Mouse (Mus musculus): ENCODE measurements at regions not wholly inside any gene's neighbourhood (a gene's known extent, or its start where the extent isn't known, plus 50 kb on each side); places are given as distances from the start of the nearest gene placed in this dataset.
"Not testable (repeated sequence)": the region's sequence is repeated elsewhere in the genome, so short reads cannot be mapped to it uniquely, and the experiment has no call there.

- WGBS = 60% methylated on average over 1 of the region's 1 CpGs
- H3K27me3 ChIP-seq (ENCODE audit: control insufficient read depth, insufficient read depth, low read length) = no peaks in the 10 kb centered on the region
These were observed 97.4 kb upstream of the Dock11 start for GRCm38 (mm10) chrX:35791273-35791672.

GRCm38 (mm10) chrX:35813206-35813605 is 75.4 kb upstream of the Dock11 start:
- Histone ChIP-seq H3K27ac (ENCODE audit: low read depth) (no peak overlapping the region), H3K36me3 (replicated peaks; ENCODE audit: control insufficient read depth, insufficient read depth, low read length) (no peaks in the 10 kb centered on the region), H3K9ac (replicated peaks; ENCODE audit: low read depth, low read length) (no peak overlapping the region), H3K4me1 (ENCODE audit: control insufficient read depth, insufficient read depth) (no peaks in the 10 kb centered on the region), H3K4me3 (ENCODE audit: low read depth, low read length) (no peak overlapping the region), H3K4me2 (ENCODE audit: low read depth, low read length) (no peak overlapping the region), H3K9me3 (replicated peaks; ENCODE audit: control insufficient read depth, low read length) (no peaks in the 10 kb centered on the region), H3K27me3 (ENCODE audit: control insufficient read depth, insufficient read depth, low read length) (no peaks in the 10 kb centered on the region)
- DNase-seq (ENCODE audit: low spot score) (no peak), ATAC-seq (ENCODE audit: insufficient read depth, low read depth) (no peak)
- WGBS = 34% methylated on average over 2 of the region's 2 CpGs
- TF ChIP-seq CTCF (IDR thresholded peaks at IDR 0.05; ENCODE audit: low read depth) (peak; percentile 27), EP300 (IDR thresholded peaks at IDR 0.05; ENCODE audit: low read depth) (no peak)

More at GRCm38 (mm10) chrX:35791273-35791672, 97.4 kb upstream of the Dock11 start:
- ATAC-seq (ENCODE audit: insufficient read depth, low read depth) = no peak
- Histone ChIP-seq H3K4me1 (ENCODE audit: control insufficient read depth, insufficient read depth) (no peaks in the 10 kb centered on the region), H3K4me3 (ENCODE audit: low read depth, low read length) (no peak overlapping the region), H3K9me3 (replicated peaks; ENCODE audit: control insufficient read depth, low read length) (no peaks in the 10 kb centered on the region), H3K4me2 (ENCODE audit: low read depth, low read length) (no peak overlapping the region), H3K9ac (replicated peaks; ENCODE audit: low read depth, low read length) (no peak overlapping the region), H3K36me3 (replicated peaks; ENCODE audit: control insufficient read depth, insufficient read depth, low read length) (no peaks in the 10 kb centered on the region), H3K27ac (ENCODE audit: low read depth) (no peak overlapping the region)
- TF ChIP-seq CTCF (IDR thresholded peaks at IDR 0.05; ENCODE audit: low read depth) = no peak
- TF ChIP-seq EP300 (IDR thresholded peaks at IDR 0.05; ENCODE audit: low read depth) = no peak
- DNase-seq (ENCODE audit: low spot score) = no peak

GRCm38 (mm10) chrX:35834411-35834810 is 54.2 kb upstream of the Dock11 start:
- not testable (repeated sequence) for H3K27ac ChIP-seq (ENCODE audit: low read depth); H3K36me3 ChIP-seq (replicated peaks; ENCODE audit: control insufficient read depth, insufficient read depth, low read length); H3K4me2 ChIP-seq (ENCODE audit: low read depth, low read length); H3K27me3 ChIP-seq (ENCODE audit: control insufficient read depth, insufficient read depth, low read length); H3K4me3 ChIP-seq (ENCODE audit: low read depth, low read length); H3K4me1 ChIP-seq (ENCODE audit: control insufficient read depth, insufficient read depth); H3K9me3 ChIP-seq (replicated peaks; ENCODE audit: control insufficient read depth, low read length); DNase-seq (ENCODE audit: low spot score); H3K9ac ChIP-seq (replicated peaks; ENCODE audit: low read depth, low read length); ATAC-seq (ENCODE audit: insufficient read depth, low read depth)
- peak; percentile 35 for TF ChIP-seq CTCF (IDR thresholded peaks at IDR 0.05; ENCODE audit: low read depth)
- 0% methylated on average over 2 of the region's 2 CpGs for WGBS

- Histone ChIP-seq H3K36me3 (replicated peaks; ENCODE audit: control insufficient read depth, insufficient read depth, low read length) (no peaks in the 10 kb centered on the region), H3K9me3 (replicated peaks; ENCODE audit: control insufficient read depth, low read length) (no peaks in the 10 kb centered on the region), H3K4me1 (ENCODE audit: control insufficient read depth, insufficient read depth) (no peaks in the 10 kb centered on the region), H3K4me2 (ENCODE audit: low read depth, low read length) (no peak overlapping the region), H3K9ac (replicated peaks; ENCODE audit: low read depth, low read length) (no peak overlapping the region), H3K27ac (ENCODE audit: low read depth) (no peak overlapping the region), H3K4me3 (ENCODE audit: low read depth, low read length) (no peak overlapping the region), H3K27me3 (ENCODE audit: control insufficient read depth, insufficient read depth, low read length) (no peaks in the 10 kb centered on the region)
- no peak for ATAC-seq (ENCODE audit: insufficient read depth, low read depth)
- WGBS = 42% methylated on average over 1 of the region's 1 CpGs
- TF ChIP-seq CTCF (IDR thresholded peaks at IDR 0.05; ENCODE audit: low read depth) (no peak), EP300 (IDR thresholded peaks at IDR 0.05; ENCODE audit: low read depth) (no peak)
- DNase-seq (ENCODE audit: low spot score) = no peak
These were observed 50.6 kb upstream of the Dock11 start for GRCm38 (mm10) chrX:35838064-35838463.

Measured in heart, postnatal 0 days (tissue).